Mouse (Mus musculus): ENCODE results near the gene Adgra1.

Gene Adgra1

GRCm38 (mm10) chr7:139850152-139850551 is 16.2 kb downstream of the Adgra1 start:
- DNase-seq (ENCODE audit: inconsistent ontology term): no peak

DNA sequence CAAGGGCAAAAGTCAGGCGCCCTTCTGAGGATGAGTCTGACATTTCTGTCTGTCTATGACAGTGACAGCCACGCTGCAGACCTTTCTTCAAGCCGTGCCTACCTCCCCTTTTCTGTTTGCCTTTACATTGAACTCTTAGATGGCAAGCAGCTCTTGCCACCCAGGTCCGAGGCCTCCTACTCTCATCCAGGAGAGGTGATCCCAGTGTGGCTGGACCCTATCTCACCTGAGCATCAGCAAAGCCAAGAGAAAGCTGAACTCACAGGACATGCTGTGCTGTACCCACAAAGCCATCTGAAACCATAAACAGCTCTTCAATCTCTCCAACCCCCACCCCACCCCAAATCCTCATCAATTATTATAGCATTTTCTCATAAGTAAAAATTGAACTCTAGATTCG is 16.7 kb downstream of the Adgra1 start:
- no peak for DNase-seq (ENCODE audit: inconsistent ontology term)

- no peak for DNase-seq (ENCODE audit: inconsistent ontology term)
Observed at GRCm38 (mm10) chr7:139851098-139851497, 17.1 kb downstream of the Adgra1 start.

GRCm38 (mm10) chr7:139855261-139855660 is 21.3 kb downstream of the Adgra1 start:
- no peak for DNase-seq (ENCODE audit: inconsistent ontology term)

GRCm38 (mm10) chr7:139861411-139861810 is 27.4 kb downstream of the Adgra1 start:
- peak; percentile 47 for DNase-seq (ENCODE audit: inconsistent ontology term)

- DNase-seq (ENCODE audit: inconsistent ontology term): no peak
Observed at GRCm38 (mm10) chr7:139863076-139863475, 29.1 kb downstream of the Adgra1 start.

GRCm38 (mm10) chr7:139864253-139864652 is 30.3 kb downstream of the Adgra1 start:
- DNase-seq (ENCODE audit: inconsistent ontology term): no peak

GRCm38 (mm10) chr7:139864871-139865270 is 30.9 kb downstream of the Adgra1 start:
- no peak for DNase-seq (ENCODE audit: inconsistent ontology term)

DNA sequence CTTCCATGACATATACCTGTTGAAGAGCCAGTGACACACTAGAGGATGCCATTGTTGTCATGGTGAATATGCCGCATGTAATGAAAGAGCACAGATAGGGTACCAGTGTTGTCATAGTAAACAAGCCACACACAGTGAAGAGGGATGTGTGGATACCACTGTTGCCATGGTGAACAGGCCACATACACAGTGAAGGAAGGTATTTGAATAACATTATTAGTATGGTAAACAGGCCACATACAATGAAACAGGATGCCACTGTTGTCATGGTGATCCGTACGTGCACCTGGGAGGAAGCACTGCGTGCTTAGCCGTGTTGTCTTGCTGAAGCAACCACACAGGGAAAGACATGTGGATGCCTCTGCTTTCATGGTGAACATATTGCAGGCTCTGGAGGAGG is 37.0 kb downstream of the Adgra1 start:
- no peak for DNase-seq (ENCODE audit: inconsistent ontology term)

- DNase-seq (ENCODE audit: inconsistent ontology term): peak; percentile 5
Observed at GRCm38 (mm10) chr7:139877167-139877792, 43.3 kb downstream of the Adgra1 start.

GRCm38 (mm10) chr7:139878122-139878521 is 44.1 kb downstream of the Adgra1 start:
- DNase-seq (ENCODE audit: inconsistent ontology term): no peak

- no peak for DNase-seq (ENCODE audit: inconsistent ontology term)
Observed at GRCm38 (mm10) chr7:139878621-139879020, 44.6 kb downstream of the Adgra1 start.

DNA sequence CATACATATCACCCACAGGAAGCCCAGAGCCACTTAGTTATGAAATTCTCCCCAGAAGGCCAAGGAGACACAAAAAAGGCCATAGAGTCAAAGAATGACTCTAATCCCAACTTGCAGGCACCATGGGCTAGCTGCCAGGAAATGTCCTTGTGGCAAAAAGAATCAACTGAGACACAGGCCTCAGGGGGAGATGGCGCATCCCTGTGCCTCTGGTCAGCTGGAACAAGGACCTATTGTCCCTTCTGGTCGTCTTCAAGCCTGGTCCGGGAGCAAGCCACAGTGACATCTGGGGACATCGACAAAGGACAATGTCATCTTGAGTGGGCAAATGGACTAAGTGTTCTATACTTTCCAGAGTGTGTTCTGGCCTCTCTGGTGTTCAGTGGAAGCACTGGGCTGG is 49.6 kb downstream of the Adgra1 start:
- no peak for DNase-seq (ENCODE audit: inconsistent ontology term)

GRCm38 (mm10) chr7:139891779-139892178 is 57.8 kb downstream of the Adgra1 start:
- DNase-seq (ENCODE audit: inconsistent ontology term): no peak

- peak; percentile 67 for DNase-seq (ENCODE audit: inconsistent ontology term)
Observed at GRCm38 (mm10) chr7:139894655-139895557, 60.9 kb downstream of the Adgra1 start, which contains the start of gene Kndc1. Kndc1 (plus strand) TSS chr7:139894696.

DNA sequence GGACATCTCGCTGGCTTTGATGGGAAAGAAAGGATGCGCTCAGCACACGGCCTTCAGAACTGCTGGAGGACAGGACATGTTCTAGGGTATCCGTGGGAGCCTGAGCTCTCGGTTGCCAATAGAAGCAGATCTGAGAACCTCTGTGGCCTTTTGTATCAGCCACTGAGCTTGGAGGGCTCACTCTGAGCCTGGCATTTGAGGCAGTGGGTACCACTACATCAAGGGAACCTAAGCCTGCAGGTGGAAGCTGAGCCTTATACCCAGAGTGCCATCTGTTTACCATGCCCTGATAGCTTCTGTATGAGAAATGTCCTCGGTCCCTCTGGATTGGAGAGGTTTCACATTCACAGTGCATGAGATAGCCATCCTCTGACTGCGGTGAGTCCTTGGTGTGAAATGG is 62.3 kb downstream of the Adgra1 start:
- DNase-seq (ENCODE audit: inconsistent ontology term): no peak

DNA sequence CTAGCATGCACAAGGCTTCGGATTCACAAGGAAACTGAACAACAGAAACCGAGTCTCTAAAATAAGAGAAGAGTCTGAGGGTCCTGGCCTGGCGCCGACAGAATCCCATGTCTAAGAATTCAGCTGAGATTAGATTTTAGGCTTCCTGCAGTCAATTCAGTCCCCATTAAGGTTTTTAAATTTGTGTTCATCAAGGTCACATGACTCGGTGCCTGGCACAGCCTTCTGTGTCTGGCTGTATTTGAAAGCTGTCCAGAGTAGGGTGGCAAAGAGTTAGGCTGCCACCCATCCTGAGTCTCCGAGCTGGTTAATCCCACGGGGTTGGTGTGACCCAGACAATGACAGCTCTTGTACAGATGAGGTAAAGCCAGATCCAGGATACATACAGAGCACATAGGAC is 62.8 kb downstream of the Adgra1 start:
- DNase-seq (ENCODE audit: inconsistent ontology term): no peak

DNA sequence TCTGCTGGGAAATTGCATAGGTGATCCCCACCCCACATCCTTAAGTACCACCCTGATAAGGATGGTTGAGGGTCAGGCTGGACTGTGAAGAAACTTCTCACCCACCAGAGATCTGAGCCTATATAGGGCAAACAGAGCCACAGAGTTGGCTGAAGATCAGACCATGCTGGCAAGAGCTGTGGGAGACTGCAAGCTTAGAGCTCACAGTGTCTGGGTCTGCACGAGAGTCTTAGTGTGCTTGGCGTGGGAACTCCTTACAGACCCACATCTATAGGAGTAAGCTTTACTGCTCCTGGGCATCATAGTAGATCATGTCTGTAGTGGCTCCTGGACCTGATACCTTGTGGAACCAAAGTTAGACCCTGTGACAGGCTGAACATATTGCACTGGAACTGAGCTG is 64.6 kb downstream of the Adgra1 start:
- DNase-seq (ENCODE audit: inconsistent ontology term): no peak

GRCm38 (mm10) chr7:139899505-139899904 is 65.5 kb downstream of the Adgra1 start:
- DNase-seq (ENCODE audit: inconsistent ontology term): no peak

DNA sequence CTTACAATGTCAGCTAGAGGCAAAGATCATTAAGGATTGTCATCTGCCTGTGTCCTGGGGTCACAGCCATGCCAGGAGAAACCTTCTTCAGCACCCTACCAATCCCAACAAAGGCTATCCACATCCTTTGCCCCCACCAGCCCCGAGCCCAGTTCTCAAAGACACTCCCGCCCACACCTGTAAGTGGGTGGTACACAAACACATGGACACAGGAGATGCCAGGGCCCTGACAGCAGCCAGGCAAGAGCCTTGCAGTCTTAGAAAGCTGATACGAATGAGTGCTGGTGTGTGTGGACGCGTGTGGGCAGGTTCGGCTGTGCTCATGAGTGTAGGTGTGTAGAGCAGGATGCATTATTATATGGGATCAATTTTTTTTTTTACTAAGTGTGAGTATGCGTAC is 66.5 kb downstream of the Adgra1 start:
- DNase-seq (ENCODE audit: inconsistent ontology term): no peak

DNA sequence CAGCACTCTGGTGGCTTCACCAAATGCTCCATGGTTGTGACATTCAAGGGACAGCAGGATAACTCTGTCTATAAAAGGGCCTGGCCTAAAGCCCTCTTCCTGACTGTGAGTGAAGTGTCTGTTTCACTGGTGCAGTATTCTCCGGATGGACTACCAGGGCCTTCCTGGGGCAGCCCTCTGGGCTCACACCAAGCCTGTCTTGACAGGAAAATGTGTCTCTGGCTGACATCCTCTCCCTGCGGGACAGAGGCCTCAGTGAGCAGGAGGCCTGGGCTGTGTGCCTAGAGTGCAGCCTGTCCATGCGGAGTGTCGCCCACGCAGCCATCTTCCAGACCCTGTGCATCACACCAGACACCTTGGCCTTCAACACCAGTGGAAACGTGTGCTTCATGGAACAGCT is 66.9 kb downstream of the Adgra1 start:
- DNase-seq (ENCODE audit: inconsistent ontology term): no peak

DNA sequence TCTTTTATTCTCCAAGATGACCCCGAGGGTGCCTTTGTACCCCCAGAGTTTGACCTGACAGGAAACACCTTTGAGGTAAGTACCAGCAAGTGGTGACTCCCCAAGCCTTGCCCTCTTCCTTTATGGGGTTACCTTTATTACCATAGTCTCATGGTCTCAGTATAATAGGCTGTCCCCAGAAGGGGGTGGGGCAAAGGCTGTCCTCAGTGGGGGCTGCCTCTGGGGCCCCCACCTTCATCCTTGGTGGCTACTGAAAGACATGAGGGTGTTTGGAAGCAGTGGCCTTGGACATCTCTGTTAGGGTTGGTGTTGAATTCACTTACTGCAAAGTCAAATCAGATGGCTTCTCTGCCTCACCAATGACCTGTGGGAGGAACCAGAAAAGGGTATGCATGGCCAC is 68.0 kb downstream of the Adgra1 start:
- DNase-seq (ENCODE audit: inconsistent ontology term): no peak

GRCm38 (mm10) chr7:139905261-139905660 is 71.3 kb downstream of the Adgra1 start:
- DNase-seq (ENCODE audit: inconsistent ontology term): no peak
